Mouse (Mus musculus): ENCODE measurements around the gene Arhgap32. TPM values are rescaled to one million over a fixed set of nuclear protein-coding genes. Genes with fewer than 3 reads are reported as not detected.

Arhgap32 gene
- total and polyA plus RNA-seq, 2 experiments from 2014 or later, result 12.9 to 40.9 TPM

- Histone ChIP-seq H3K4me1 (ENCODE audit: insufficient read depth) (no peaks in the 10 kb centered on the region), H3K4me2 (ENCODE audit: low read depth) (no peak overlapping the region), H3K4me3 (ENCODE audit: low read depth, low read length) (no peak overlapping the region), H3K27ac (ENCODE audit: low read depth, low read length) (no peak overlapping the region), H3K36me3 (ENCODE audit: insufficient read depth) (peaks cover 32% of the 10 kb centered on the region), H3K9ac (no peak overlapping the region), H3K27me3 (ENCODE audit: insufficient read depth, low read length) (no peaks in the 10 kb centered on the region), H3K9me3 (ENCODE audit: low read length) (no peaks in the 10 kb centered on the region)
- 27% methylated on average over 6 of the region's 6 CpGs for WGBS
- TF ChIP-seq CTCF (IDR thresholded peaks at IDR 0.05; ENCODE audit: low read depth), result no peak
- ATAC-seq, result peak; percentile 54; the same call in 1 of the 2 replicates
- DNase-seq, result peak; percentile 40
Observed at GRCm38 (mm10) chr9:32246123-32246716, 130.3 kb downstream of the Arhgap32 start.

GRCm38 (mm10) chr9:32250486-32250885 is 134.6 kb downstream of the Arhgap32 start:
- Histone ChIP-seq H3K4me1 (ENCODE audit: insufficient read depth) (no peaks in the 10 kb centered on the region), H3K9ac (no peak overlapping the region), H3K27me3 (ENCODE audit: insufficient read depth, low read length) (no peaks in the 10 kb centered on the region), H3K4me3 (ENCODE audit: low read depth, low read length) (no peak overlapping the region), H3K9me3 (ENCODE audit: low read length) (no peaks in the 10 kb centered on the region), H3K4me2 (ENCODE audit: low read depth) (no peak overlapping the region), H3K36me3 (ENCODE audit: insufficient read depth) (peaks cover 56% of the 10 kb centered on the region), H3K27ac (ENCODE audit: low read depth, low read length) (no peak overlapping the region)
- WGBS, result 84% methylated on average over 4 of the region's 4 CpGs
- no peak for TF ChIP-seq CTCF (IDR thresholded peaks at IDR 0.05; ENCODE audit: low read depth)
- DNase-seq (no peak), ATAC-seq (no peak)

GRCm38 (mm10) chr9:32253721-32254120 is 137.8 kb downstream of the Arhgap32 start:
- H3K36me3 ChIP-seq (ENCODE audit: insufficient read depth), result peaks cover 66% of the 10 kb centered on the region
- H3K9ac ChIP-seq, result no peak overlapping the region
- TF ChIP-seq CTCF (IDR thresholded peaks at IDR 0.05; ENCODE audit: low read depth), result no peak
- no peak overlapping the region for H3K4me3 ChIP-seq (ENCODE audit: low read depth, low read length)
- DNase-seq (no peak), ATAC-seq (no peak)
- no peaks in the 10 kb centered on the region for H3K9me3 ChIP-seq (ENCODE audit: low read length)
- no peak overlapping the region for H3K27ac ChIP-seq (ENCODE audit: low read depth, low read length)
- WGBS, result 94% methylated on average over 4 of the region's 4 CpGs
- no peaks in the 10 kb centered on the region for H3K4me1 ChIP-seq (ENCODE audit: insufficient read depth)
- H3K27me3 ChIP-seq (ENCODE audit: insufficient read depth, low read length), result no peaks in the 10 kb centered on the region
- no peak overlapping the region for H3K4me2 ChIP-seq (ENCODE audit: low read depth)

GRCm38 (mm10) chr9:32257365-32257764 is 141.4 kb downstream of the Arhgap32 start:
- Histone ChIP-seq H3K9me3 (ENCODE audit: low read length) (no peaks in the 10 kb centered on the region), H3K36me3 (ENCODE audit: insufficient read depth) (peaks cover 80% of the 10 kb centered on the region), H3K4me1 (ENCODE audit: insufficient read depth) (no peaks in the 10 kb centered on the region), H3K4me3 (ENCODE audit: low read depth, low read length) (no peak overlapping the region), H3K4me2 (ENCODE audit: low read depth) (no peak overlapping the region), H3K27me3 (ENCODE audit: insufficient read depth, low read length) (no peaks in the 10 kb centered on the region), H3K27ac (ENCODE audit: low read depth, low read length) (no peak overlapping the region), H3K9ac (no peak overlapping the region)
- WGBS, result 75% methylated on average over 8 of the region's 8 CpGs
- ATAC-seq (no peak), DNase-seq (no peak)
- no peak for TF ChIP-seq CTCF (IDR thresholded peaks at IDR 0.05; ENCODE audit: low read depth)

- DNase-seq (no peak), ATAC-seq (no peak)
- peaks cover 78% of the 10 kb centered on the region for H3K36me3 ChIP-seq (ENCODE audit: insufficient read depth)
- no peak overlapping the region for H3K4me3 ChIP-seq (ENCODE audit: low read depth, low read length)
- TF ChIP-seq CTCF (IDR thresholded peaks at IDR 0.05; ENCODE audit: low read depth), result no peak
- 83% methylated on average over 2 of the region's 2 CpGs for WGBS
- H3K4me1 ChIP-seq (ENCODE audit: insufficient read depth), result no peaks in the 10 kb centered on the region
- no peaks in the 10 kb centered on the region for H3K27me3 ChIP-seq (ENCODE audit: insufficient read depth, low read length)
- no peak overlapping the region for H3K27ac ChIP-seq (ENCODE audit: low read depth, low read length)
- H3K9ac ChIP-seq, result no peak overlapping the region
- no peaks in the 10 kb centered on the region for H3K9me3 ChIP-seq (ENCODE audit: low read length)
- H3K4me2 ChIP-seq (ENCODE audit: low read depth), result no peak overlapping the region
Observed at GRCm38 (mm10) chr9:32257882-32258281, 141.9 kb downstream of the Arhgap32 start.

- Histone ChIP-seq H3K4me1 (ENCODE audit: insufficient read depth) (no peaks in the 10 kb centered on the region), H3K27me3 (ENCODE audit: insufficient read depth, low read length) (no peaks in the 10 kb centered on the region), H3K4me3 (ENCODE audit: low read depth, low read length) (no peak overlapping the region), H3K36me3 (ENCODE audit: insufficient read depth) (no peaks in the 10 kb centered on the region), H3K27ac (ENCODE audit: low read depth, low read length) (no peak overlapping the region), H3K4me2 (ENCODE audit: low read depth) (no peak overlapping the region), H3K9me3 (ENCODE audit: low read length) (no peaks in the 10 kb centered on the region), H3K9ac (no peak overlapping the region)
- peak; percentile 82 for TF ChIP-seq CTCF (IDR thresholded peaks at IDR 0.05; ENCODE audit: low read depth)
- peak; percentile 81 for ATAC-seq
- peak; percentile 88 for DNase-seq
- WGBS, result 11% methylated on average over 5 of the region's 5 CpGs
Observed at GRCm38 (mm10) chr9:32271896-32272444, 156.0 kb downstream of the Arhgap32 start.

- no peak for ATAC-seq
Observed at GRCm38 (mm10) chr9:32278052-32278451, 162.1 kb downstream of the Arhgap32 start.

More at GRCm38 (mm10) chr9:32278052-32278451, 162.1 kb downstream of the Arhgap32 start:
- no peak for DNase-seq
- H3K27ac ChIP-seq (ENCODE audit: low read depth, low read length), result no peak overlapping the region
- no peaks in the 10 kb centered on the region for H3K36me3 ChIP-seq (ENCODE audit: insufficient read depth)
- no peaks in the 10 kb centered on the region for H3K27me3 ChIP-seq (ENCODE audit: insufficient read depth, low read length)
- no peak overlapping the region for H3K9ac ChIP-seq
- no peak for TF ChIP-seq CTCF (IDR thresholded peaks at IDR 0.05; ENCODE audit: low read depth)
- H3K4me2 ChIP-seq (ENCODE audit: low read depth), result no peak overlapping the region
- no peaks in the 10 kb centered on the region for H3K4me1 ChIP-seq (ENCODE audit: insufficient read depth)
- 76% methylated on average over 5 of the region's 5 CpGs for WGBS
- H3K4me3 ChIP-seq (ENCODE audit: low read depth, low read length), result no peak overlapping the region
- no peaks in the 10 kb centered on the region for H3K9me3 ChIP-seq (ENCODE audit: low read length)

All from forebrain, postnatal 0 days (tissue).